25 mouse cellular contexts compared by ENCODE assay signal in the genomic region with DNA sequence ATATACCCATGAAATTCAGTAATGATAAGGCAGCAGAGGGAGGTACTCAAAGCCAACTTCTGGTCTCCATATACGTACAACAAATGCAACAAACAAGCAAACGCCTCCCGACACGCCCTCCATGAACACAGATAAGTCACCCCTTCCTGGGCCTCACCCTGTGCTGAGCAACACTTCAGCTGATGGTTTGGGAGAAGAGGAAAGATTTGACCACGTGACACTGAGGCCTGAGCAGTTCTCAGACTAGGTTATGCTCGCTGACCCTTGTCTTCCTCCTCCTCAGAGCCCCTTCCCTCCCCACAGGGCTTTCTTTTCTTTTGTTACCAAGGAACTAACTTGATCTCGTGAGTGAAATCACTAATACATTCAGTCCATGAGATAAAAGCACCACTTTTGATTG. TPM values are rescaled to one million over a fixed set of nuclear protein-coding genes. Genes with fewer than 3 reads are reported as not detected.
DNase-seq lines count a peak whose midpoint lies in the region; ATAC-seq and TF ChIP-seq lines count a peak whose summit lies in the region.
"Had no signal": no experiment of that assay in that cellular context is flagged by ENCODE, and none has a peak within 500 bp of the region (broad histone marks: within the 10 kb centered on the region; RNA-seq: fewer than 3 reads in every experiment).

No protein-coding gene starts in this region.

- no peak for TF ChIP-seq CTCF in thymus, adult 2 months (IDR thresholded peaks at IDR 0.05; ENCODE audit: borderline replicate concordance, control insufficient read depth, extremely low read depth, insufficient read depth, low read length, poor library complexity)

- ATAC-seq in kidney, embryonic 14.5 days (ENCODE audit: low FRiP score, low TSS enrichment) = peak; percentile 58; the same call in 1 of the 2 replicates
- peak; percentile 47; the same call in 1 of the 2 replicates for ATAC-seq in intestine, embryonic 16.5 days
- ATAC-seq in megakaryocyte progenitor cell, adult 5-6 weeks (replicated peaks; ENCODE audit: poor library complexity) = 0 out of 2 replicates have a peak, but pooled peaks have one; percentile 31
- ATAC-seq: forebrain, postnatal 0 days; hindbrain, embryonic 16.5 days had no signal

- 65% methylated on average over 7 of the region's 7 CpGs for WGBS in kidney, embryonic 14.5 days
- WGBS in intestine, embryonic 16.5 days = 74% methylated on average over 7 of the region's 7 CpGs
- WGBS in thymus, adult 2 months = 93% methylated on average over 7 of the region's 7 CpGs

- H3K36me3 ChIP-seq in kidney, embryonic 14.5 days (ENCODE audit: control insufficient read depth, insufficient read depth, low read length) = peaks cover 12% of the 10 kb centered on the region; the same call in 1 of the 2 replicates
- H3K36me3 ChIP-seq in intestine, embryonic 16.5 days (ENCODE audit: control insufficient read depth, insufficient read depth, low read length) = peaks cover 12% of the 10 kb centered on the region; the same call in 1 of the 2 replicates
- peaks cover 4% of the 10 kb centered on the region; the same call in 1 of the 2 replicates for H3K36me3 ChIP-seq in thymus, adult 2 months (ENCODE audit: control insufficient read depth, insufficient read depth, low read length)

- no peak overlapping the region for H3K4me2 ChIP-seq in kidney, embryonic 14.5 days (replicated peaks; ENCODE audit: low read depth, low read length)
- no peak overlapping the region for H3K4me2 ChIP-seq in intestine, embryonic 16.5 days (ENCODE audit: low read depth, low read length)
- H3K4me2 ChIP-seq: heart, embryonic 13.5 days; midbrain, embryonic 12.5 days; neural tube, embryonic 12.5 days had no signal

- H3K9ac ChIP-seq in kidney, embryonic 14.5 days (ENCODE audit: low read depth, low read length) = no peak overlapping the region
- no peak overlapping the region for H3K9ac ChIP-seq in intestine, embryonic 16.5 days (ENCODE audit: low read depth, low read length)
- H3K9ac ChIP-seq: forebrain, postnatal 0 days; heart, embryonic 13.5 days; midbrain, embryonic 12.5 days; neural tube, embryonic 12.5 days had no signal

- H3K4me1 ChIP-seq in kidney, embryonic 14.5 days (ENCODE audit: control insufficient read depth, insufficient read depth, low read length) = no peaks in the 10 kb centered on the region
- H3K4me1 ChIP-seq in intestine, embryonic 16.5 days (ENCODE audit: control insufficient read depth, insufficient read depth, low read length) = 0 out of 2 replicates have a peak, but pooled peaks cover 3% of the 10 kb centered on the region
- H3K4me1 ChIP-seq in thymus, adult 2 months (replicated peaks; ENCODE audit: control insufficient read depth, insufficient read depth, low read length) = peaks cover 10% of the 10 kb centered on the region
- H3K4me1 ChIP-seq: midbrain, embryonic 12.5 days; neural tube, embryonic 12.5 days had no signal

- no peaks in the 10 kb centered on the region for H3K27me3 ChIP-seq in kidney, embryonic 14.5 days (ENCODE audit: control insufficient read depth, insufficient read depth, low read length)
- H3K27me3 ChIP-seq in intestine, embryonic 16.5 days (replicated peaks; ENCODE audit: control insufficient read depth, insufficient read depth, low read length) = no peaks in the 10 kb centered on the region
- H3K27me3 ChIP-seq in thymus, adult 2 months (ENCODE audit: control insufficient read depth, insufficient read depth, low read length) = no peaks in the 10 kb centered on the region
- H3K27me3 ChIP-seq: heart, embryonic 13.5 days; midbrain, embryonic 12.5 days; neural tube, embryonic 12.5 days had no signal

- no peaks in the 10 kb centered on the region for H3K9me3 ChIP-seq in kidney, embryonic 14.5 days (ENCODE audit: control insufficient read depth, low read length)
- no peaks in the 10 kb centered on the region for H3K9me3 ChIP-seq in intestine, embryonic 16.5 days (ENCODE audit: control insufficient read depth, low read length)
- H3K9me3 ChIP-seq: G1E; midbrain, embryonic 12.5 days; neural tube, embryonic 12.5 days had no signal

- H3K4me3 ChIP-seq in kidney, embryonic 14.5 days (ENCODE audit: low read length) = no peak overlapping the region
- H3K4me3 ChIP-seq in intestine, embryonic 16.5 days (ENCODE audit: low read length) = no peak overlapping the region
- H3K4me3 ChIP-seq in thymus, adult 2 months (ENCODE audit: control insufficient read depth, insufficient read depth, low read length) = no peak overlapping the region
- H3K4me3 ChIP-seq: heart, embryonic 13.5 days; layer of hippocampus, adult 2 months; midbrain, embryonic 12.5 days; neural tube, embryonic 12.5 days had no signal

- H3K27ac ChIP-seq in kidney, embryonic 14.5 days (ENCODE audit: low read depth, low read length) = no peak overlapping the region
- no peak overlapping the region; the same call in 1 of the 2 replicates for H3K27ac ChIP-seq in intestine, embryonic 16.5 days (ENCODE audit: low read length)
- no peak overlapping the region for H3K27ac ChIP-seq in thymus, adult 2 months (ENCODE audit: control insufficient read depth, insufficient read depth, low read length)
- H3K27ac ChIP-seq: heart, embryonic 13.5 days; layer of hippocampus, adult 2 months; macrophage; midbrain, embryonic 12.5 days; neural tube, embryonic 12.5 days had no signal

- TF ChIP-seq POLR2A in thymus, adult 2 months (IDR thresholded peaks at IDR 0.05; ENCODE audit: control insufficient read depth, extremely low read depth, insufficient read depth, low read length, poor library complexity) = no peak

- no peak for DNase-seq in kidney, postnatal 14 days
- peak; percentile 28 for DNase-seq in c-Kit-positive CD71-positive TER-119-negative erythroid progenitor cells, embryonic 14.5 days (ENCODE audit: low read depth)
- no peak for DNase-seq in thymus, adult 2 months
- DNase-seq in adrenal gland, adult (ENCODE audit: inconsistent age in 2 of 2, low spot score in 1 of 2) = no peak
- DNase-seq: cerebellum, adult 9-11 months; embryo, embryonic 11 days; forebrain, postnatal 0 days; heart, postnatal 36 days; kidney, adult 8-10 months; layer of hippocampus, postnatal 36 days; thymus, postnatal 14 days had no signal

RNA-seq across cellular contexts. Expression of a gene that starts 37.8 kb away (rescaled TPM):
- 0.68 and 0.94 TPM in 2 replicates for polyA plus RNA-seq in kidney, embryonic 14.5 days (2014; fragmentation: Nextera tagmentation; extraction: Ambion mirVana)
- polyA plus RNA-seq in intestine, embryonic 16.5 days (2015; fragmentation: Nextera tagmentation; extraction: Ambion mirVana) = 1.9 and 2.5 TPM in 2 replicates
- total RNA-seq in megakaryocyte progenitor cell, adult 5-6 weeks (2015) = not detected in 2 replicates
- not detected in 2 replicates for total RNA-seq in megakaryocyte progenitor cell, adult 5-6 weeks (2017)
- 88.6 and 94.5 TPM in 2 replicates for polyA plus RNA-seq in thymus, adult 2 months (2012; rRNA removed)
- total RNA-seq: adrenal gland, postnatal 4 days; forebrain, postnatal 0 days; G1E; heart, postnatal 36 days; layer of hippocampus, adult 2 months; layer of hippocampus, postnatal 36 days; left cerebral cortex, postnatal 14 days had no signal
- polyA plus RNA-seq: forebrain, postnatal 0 days; G1E; heart, embryonic 13.5 days; hindbrain, embryonic 16.5 days; macrophage; midbrain, embryonic 12.5 days; neural tube, embryonic 12.5 days had no signal

RNA-seq across cellular contexts. Expression of a gene that starts 48.6 kb away (rescaled TPM):
- polyA plus RNA-seq in kidney, embryonic 14.5 days (2014; fragmentation: Nextera tagmentation; extraction: Ambion mirVana) = 0.31 and 0.47 TPM in 2 replicates
- 0.32 TPM in 1 of 2 replicates, not detected in the other for polyA plus RNA-seq in intestine, embryonic 16.5 days (2015; fragmentation: Nextera tagmentation; extraction: Ambion mirVana)
- total RNA-seq in megakaryocyte progenitor cell, adult 5-6 weeks (2015) = not detected in 2 replicates
- not detected in 2 replicates for total RNA-seq in megakaryocyte progenitor cell, adult 5-6 weeks (2017)
- not detected in 2 replicates for polyA plus RNA-seq in thymus, adult 2 months (2012; rRNA removed)
- total RNA-seq: adrenal gland, postnatal 4 days; forebrain, postnatal 0 days; G1E; heart, postnatal 36 days; layer of hippocampus, adult 2 months; layer of hippocampus, postnatal 36 days; left cerebral cortex, postnatal 14 days; monocyte, adult 5-6 weeks had no signal
- polyA plus RNA-seq: forebrain, postnatal 0 days; G1E; gonadal fat pad, adult 2 months; hindbrain, embryonic 16.5 days; macrophage had no signal

Comparison
In these comparisons a context has a peak if more than half of its experiments do, and no peak if none do; other contexts are left out.
1. RNA of a gene that starts 37.8 kb away (polyA plus RNA-seq): 88.6 to 94.5 TPM in thymus, adult 2 months; 1.9 to 2.5 TPM in intestine, embryonic 16.5 days and 0.68 to 0.94 TPM in kidney, embryonic 14.5 days; every median in the first group is over 10 times any median in the second.
2. Peak in every context shown above with its lines, with median percentiles within 50 percentile points of each other: ATAC-seq.